Mouse (Mus musculus): ENCODE results near the gene Sorl1. TPM values are rescaled to one million over a fixed set of nuclear protein-coding genes. Genes with fewer than 3 reads are reported as not detected.

Sorl1 gene
- total and polyA plus RNA-seq, 3 experiments, result 2.5 to 12.3 (median 6.3) TPM

GRCm38 (mm10) chr9:42106305-42106704, 17.8 kb downstream of the Sorl1 start:
- TF ChIP-seq CHD1 (IDR thresholded peaks at IDR 0.05; ENCODE audit: low read depth, low read length) (no peak), POLR2AphosphoS2 (IDR thresholded peaks at IDR 0.05; ENCODE audit: low read depth, low read length) (no peak), EP300 (IDR thresholded peaks at IDR 0.05; ENCODE audit: low read length) (no peak), MYC (IDR thresholded peaks at IDR 0.05; ENCODE audit: low read depth, low read length) (no peak), ZC3H11A (IDR thresholded peaks at IDR 0.05; ENCODE audit: low read depth, low read length) (no peak), JUN (IDR thresholded peaks at IDR 0.05; ENCODE audit: insufficient read depth, low read depth, low read length) (no peak), MAZ (IDR thresholded peaks at IDR 0.05; ENCODE audit: low read depth, low read length) (no peak)
- no peak overlapping the region for H3K27ac ChIP-seq (ENCODE audit: insufficient read depth, low read depth)
- no peak overlapping the region for H3K9ac ChIP-seq (ENCODE audit: insufficient read depth, low read depth)
- H3K4me2 ChIP-seq (ENCODE audit: insufficient read depth, low read depth, poor library complexity, severe bottlenecking), result no peak overlapping the region
- H3K79me2 ChIP-seq (replicated peaks; ENCODE audit: control insufficient read depth, extremely low read depth, insufficient read depth, poor library complexity, severe bottlenecking), result no peaks in the 10 kb centered on the region
- H3K9me3 ChIP-seq (replicated peaks; ENCODE audit: low read length), result no peaks in the 10 kb centered on the region
- DNase-seq (ENCODE audit: extremely low read depth), result no peak
- peaks cover 0 to 18% of the 10 kb centered on the region in 2 experiments for H3K36me3 ChIP-seq (replicated peaks in 1 of 2; ENCODE audit: control insufficient read depth in 1 of 2, insufficient read depth in 1 of 2, low read length in 1 of 2)
- dilution Hi-C loops (cut with MboI; ENCODE audit: extremely low pct_ligation_motif_present, extremely low pct_unique_long_range_greater_than_20kb, low sequenced_read_pairs), result no loop called here
- H3K4me1 ChIP-seq (ENCODE audit: control insufficient read depth in 1 of 2, insufficient read depth in 2 of 2), result peaks cover 0 to 42% of the 10 kb centered on the region in 2 experiments; a peak in 2 of 4 replicates
- H3K27me3 ChIP-seq (replicated peaks), result no peaks in the 10 kb centered on the region
- no peak overlapping the region for H3K4me3 ChIP-seq (replicated peaks in 1 of 3; ENCODE audit: low read depth in 2 of 3, low read length in 2 of 3, poor library complexity in 1 of 3)
- in situ Hi-C loops (cut with MboI; ENCODE audit: low pct_ligation_motif_present, low pct_unique_long_range_greater_than_20kb, low sequenced_read_pairs), result no loop called here

GRCm38 (mm10) chr9:42103546-42103945, 20.6 kb downstream of the Sorl1 start:
- TF ChIP-seq ETS1 (conservative IDR thresholded peaks at IDR 0.05; ENCODE audit: low read depth, low read length) (no peak), JUND (conservative IDR thresholded peaks at IDR 0.05; ENCODE audit: low read depth, low read length) (no peak), EP300 (IDR thresholded peaks at IDR 0.05; ENCODE audit: low read length) (no peak), CHD1 (IDR thresholded peaks at IDR 0.05; ENCODE audit: low read depth, low read length) (no peak), JUN (IDR thresholded peaks at IDR 0.05; ENCODE audit: insufficient read depth, low read depth, low read length) (no peak), MYC (IDR thresholded peaks at IDR 0.05; ENCODE audit: low read depth, low read length) (no peak), POLR2A (IDR thresholded peaks at IDR 0.05; ENCODE audit: low read depth, low read length) (no peak), SIN3A (IDR thresholded peaks at IDR 0.05; ENCODE audit: low read length) (no peak), USF2 (conservative IDR thresholded peaks at IDR 0.05; ENCODE audit: low read depth, low read length) (no peak), POLR2AphosphoS2 (IDR thresholded peaks at IDR 0.05; ENCODE audit: low read depth, low read length) (no peak), MEF2A (IDR thresholded peaks at IDR 0.05; ENCODE audit: borderline replicate concordance, low read depth, low read length) (no peak), ZKSCAN1 (IDR thresholded peaks at IDR 0.05; ENCODE audit: borderline replicate concordance, low read depth, low read length) (no peak), GABPA (IDR thresholded peaks at IDR 0.05; ENCODE audit: insufficient replicate concordance, low read depth, low read length) (no peak), NRF1 (IDR thresholded peaks at IDR 0.05; ENCODE audit: low read depth, low read length) (no peak)
- H3K4me3 ChIP-seq (replicated peaks in 1 of 3; ENCODE audit: low read depth in 2 of 3, low read length in 2 of 3, poor library complexity in 1 of 3), result no peak overlapping the region
- DNase-seq (ENCODE audit: extremely low read depth), result no peak
- H3K4me2 ChIP-seq (ENCODE audit: insufficient read depth, low read depth, poor library complexity, severe bottlenecking), result no peak overlapping the region
- no peaks in the 10 kb centered on the region for H3K9me3 ChIP-seq (replicated peaks; ENCODE audit: low read length)
- H3K9ac ChIP-seq (ENCODE audit: insufficient read depth, low read depth), result no peak overlapping the region
- H3K36me3 ChIP-seq (replicated peaks in 1 of 2; ENCODE audit: control insufficient read depth in 1 of 2, insufficient read depth in 1 of 2, low read length in 1 of 2), result peaks cover 0 to 33% of the 10 kb centered on the region in 2 experiments
- H3K79me2 ChIP-seq (replicated peaks; ENCODE audit: control insufficient read depth, extremely low read depth, insufficient read depth, poor library complexity, severe bottlenecking), result no peaks in the 10 kb centered on the region
- dilution Hi-C loops (cut with MboI; ENCODE audit: extremely low pct_ligation_motif_present, extremely low pct_unique_long_range_greater_than_20kb, low sequenced_read_pairs), result no loop called here
- H3K27ac ChIP-seq (ENCODE audit: insufficient read depth, low read depth), result no peak overlapping the region
- H3K4me1 ChIP-seq (ENCODE audit: control insufficient read depth in 1 of 2, insufficient read depth in 2 of 2), result peaks cover 0 to 40% of the 10 kb centered on the region in 2 experiments; a peak in 2 of 4 replicates
- H3K27me3 ChIP-seq (replicated peaks), result no peaks in the 10 kb centered on the region
- in situ Hi-C loops (cut with MboI; ENCODE audit: low pct_ligation_motif_present, low pct_unique_long_range_greater_than_20kb, low sequenced_read_pairs), result no loop called here

Data from CH12.LX (cell line).